In genomic region chr1:181833143-181833542, GRCm38 (mm10) we compare ENCODE assay signal across 15 mouse cellular contexts.
"Had no signal": no experiment of that assay in that cellular context is flagged by ENCODE, and none has a peak within 500 bp of the region (broad histone marks: within the 10 kb centered on the region; RNA-seq: fewer than 3 reads in every experiment).

No protein-coding gene starts in this region.

- DNase-seq: kidney, adult 2 months; kidney, postnatal 14 days; lung, embryonic 14.5 days; lung, postnatal 14 days; right cerebral cortex, postnatal 4 days; spleen, adult 18-20 months; thymus, postnatal 4 days had no signal

- H3K4me1 ChIP-seq: limb, embryonic 15.5 days; midbrain, embryonic 15.5 days; neural tube, embryonic 12.5 days; stomach, embryonic 15.5 days had no signal

- H3K27me3 ChIP-seq: kidney, embryonic 15.5 days; limb, embryonic 15.5 days; liver, embryonic 12.5 days; megakaryocyte, embryonic 14.5 days; midbrain, embryonic 15.5 days; neural tube, embryonic 12.5 days; stomach, embryonic 15.5 days had no signal

- H3K27ac ChIP-seq: kidney, embryonic 15.5 days; limb, embryonic 15.5 days; liver, embryonic 12.5 days; macrophage; midbrain, embryonic 15.5 days; neural tube, embryonic 12.5 days; stomach, embryonic 15.5 days had no signal

- H3K4me3 ChIP-seq: kidney, embryonic 15.5 days; limb, embryonic 15.5 days; liver, embryonic 12.5 days; megakaryocyte, embryonic 14.5 days; midbrain, embryonic 15.5 days; neural tube, embryonic 12.5 days; stomach, embryonic 15.5 days had no signal
